ENCODE assay signal across 9 mouse cellular contexts in the genomic region with DNA sequence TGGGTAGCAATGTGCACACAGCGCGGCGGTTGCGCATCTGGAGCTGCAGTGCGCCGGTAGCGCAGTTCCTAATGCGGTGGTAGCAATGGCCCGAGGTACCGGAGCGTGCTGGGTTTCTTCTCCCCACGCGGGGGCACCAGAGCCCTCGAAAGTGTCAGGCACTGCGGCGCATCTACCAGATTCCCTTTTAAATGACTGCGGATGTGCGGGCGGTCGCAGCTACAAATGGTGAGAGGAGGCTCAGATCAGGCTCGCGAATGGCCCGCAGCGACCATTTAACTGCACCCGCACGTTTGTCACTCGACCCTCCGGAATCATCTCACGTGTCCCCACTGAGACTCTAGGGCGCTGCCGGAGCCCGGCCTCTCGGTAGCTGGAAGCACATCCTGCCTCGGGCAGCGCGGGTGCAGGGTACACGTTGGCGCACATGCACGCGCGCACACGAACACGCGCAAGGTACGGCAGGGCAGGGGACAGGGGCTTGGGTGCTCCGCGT. TPM values are rescaled to one million over a fixed set of nuclear protein-coding genes. Genes with fewer than 3 reads are reported as not detected.
A peak's percentile ranks its signal among the peaks of the same experiment; 100 is the strongest.
DNase-seq lines count a peak whose midpoint lies in the region; ATAC-seq lines count a peak whose summit lies in the region.
"Had no signal": no experiment of that assay in that cellular context is flagged by ENCODE, and none has a peak within 500 bp of the region (broad histone marks: within the 10 kb centered on the region; RNA-seq: fewer than 3 reads in every experiment).

A gene (plus strand): TSS at position 173 of the 496 bp plus-strand sequence.

- peak within 1 kb of the TSS; percentile 99 for H3K4me2 ChIP-seq in embryonic facial prominence, embryonic 12.5 days (replicated peaks)
- peak within 1 kb of the TSS; percentile 98 for H3K4me2 ChIP-seq in midbrain, embryonic 11.5 days
- H3K4me2 ChIP-seq in stomach, embryonic 14.5 days (replicated peaks; ENCODE audit: low read depth, low read length) = peak within 1 kb of the TSS; percentile 89

- peaks cover 10% of the 10 kb centered on the region; the same call in 1 of the 2 replicates for H3K4me1 ChIP-seq in embryonic facial prominence, embryonic 12.5 days
- H3K4me1 ChIP-seq in midbrain, embryonic 11.5 days (ENCODE audit: control insufficient read depth, insufficient read depth, low read length) = peaks cover 13% of the 10 kb centered on the region
- no peaks in the 10 kb centered on the region for H3K4me1 ChIP-seq in stomach, embryonic 14.5 days (ENCODE audit: control insufficient read depth, insufficient read depth, low read length)

- 0 out of 2 replicates have a peak within 1 kb of the TSS, but pooled peaks have one; percentile 30 for H3K27ac ChIP-seq in embryonic facial prominence, embryonic 12.5 days
- no peak within 1 kb of the TSS for H3K27ac ChIP-seq in midbrain, embryonic 11.5 days (ENCODE audit: low read depth, low read length)
- H3K27ac ChIP-seq in stomach, embryonic 14.5 days (ENCODE audit: low read length) = no peak within 1 kb of the TSS

- peak within 1 kb of the TSS; percentile 65 for H3K4me3 ChIP-seq in embryonic facial prominence, embryonic 12.5 days
- peak within 1 kb of the TSS; percentile 67 for H3K4me3 ChIP-seq in midbrain, embryonic 11.5 days (ENCODE audit: low read depth, low read length)
- peak within 1 kb of the TSS; percentile 51 for H3K4me3 ChIP-seq in stomach, embryonic 14.5 days (ENCODE audit: low read depth, low read length)
- H3K4me3 ChIP-seq: erythroblast, embryonic 14.5 days had no signal

- H3K27me3 ChIP-seq in embryonic facial prominence, embryonic 12.5 days = peaks cover 54% of the 10 kb centered on the region
- peaks cover 11% of the 10 kb centered on the region for H3K27me3 ChIP-seq in midbrain, embryonic 11.5 days (ENCODE audit: control insufficient read depth, insufficient read depth, low read length)
- H3K27me3 ChIP-seq in stomach, embryonic 14.5 days (ENCODE audit: control insufficient read depth, insufficient read depth, low read length) = peaks cover 33% of the 10 kb centered on the region

- ATAC-seq in embryonic facial prominence, embryonic 12.5 days (ENCODE audit: insufficient number of reproducible peaks, insufficient read depth, low FRiP score, low TSS enrichment) = 0 out of 2 replicates have a peak, but pooled peaks have one; percentile 55
- peak; percentile 78 for ATAC-seq in midbrain, embryonic 11.5 days (ENCODE audit: low FRiP score)
- ATAC-seq in stomach, embryonic 14.5 days (ENCODE audit: insufficient number of reproducible peaks, insufficient read depth, low FRiP score, low read depth) = peak; percentile 69; the same call in 1 of the 2 replicates
- ATAC-seq in erythroblast, adult 5-6 weeks (replicated peaks; ENCODE audit: low FRiP score, poor library complexity, severe bottlenecking) = no peak

- peak within 1 kb of the TSS; percentile 70 for H3K9ac ChIP-seq in embryonic facial prominence, embryonic 12.5 days
- peak within 1 kb of the TSS; percentile 78 for H3K9ac ChIP-seq in midbrain, embryonic 11.5 days (ENCODE audit: low read length)
- H3K9ac ChIP-seq in stomach, embryonic 14.5 days (replicated peaks; ENCODE audit: low read depth, low read length) = no peak within 1 kb of the TSS; the same call in 1 of the 2 replicates

- no peaks in the 10 kb centered on the region for H3K9me3 ChIP-seq in embryonic facial prominence, embryonic 12.5 days
- no peaks in the 10 kb centered on the region; the same call in 1 of the 2 replicates for H3K9me3 ChIP-seq in midbrain, embryonic 11.5 days (ENCODE audit: control insufficient read depth, low read length)
- H3K9me3 ChIP-seq in stomach, embryonic 14.5 days (ENCODE audit: control insufficient read depth, low read depth, low read length) = no peaks in the 10 kb centered on the region; the same call in 1 of the 2 replicates

- DNase-seq in adrenal gland, postnatal 4 days (ENCODE audit: low spot score in 2 of 2) = peak; percentile 49 to 53
- peak; percentile 74 to 86 for DNase-seq in heart, adult 18-20 months
- DNase-seq in kidney, adult 11 months = peak; percentile 7
- peak; percentile 94 to 97 for DNase-seq in left cerebral cortex, postnatal 25 days (ENCODE audit: low spot score in 2 of 2)
- DNase-seq in midbrain, embryonic 11.5 days (ENCODE audit: low spot score, missing footprints) = peak; percentile 98

- under 1% methylated on average over 47 of the region's 47 CpGs for WGBS in embryonic facial prominence, embryonic 12.5 days
- under 1% methylated on average over 47 of the region's 47 CpGs for WGBS in midbrain, embryonic 11.5 days
- WGBS in stomach, embryonic 14.5 days = under 1% methylated on average over 47 of the region's 47 CpGs

- no peaks in the 10 kb centered on the region for H3K36me3 ChIP-seq in embryonic facial prominence, embryonic 12.5 days
- H3K36me3 ChIP-seq in midbrain, embryonic 11.5 days (ENCODE audit: control insufficient read depth, insufficient read depth, low read length) = no peaks in the 10 kb centered on the region
- no peaks in the 10 kb centered on the region for H3K36me3 ChIP-seq in stomach, embryonic 14.5 days (ENCODE audit: control insufficient read depth, insufficient read depth, low read length)

- intact Hi-C loops in left cerebral cortex, postnatal 25 days (cut with DNase I) = loop anchor here (1.0 to 10.0 kb wide), 10 partner anchors 131 to 678 kb away; no protein-coding TSS in a partner anchor

RNA-seq across cellular contexts. Expression of the gene that starts here (rescaled TPM):
- total RNA-seq in adrenal gland, postnatal 4 days (2021) = 10 to 100 TPM; 13.5 to 14.5 TPM
- polyA plus RNA-seq in embryonic facial prominence, embryonic 12.5 days (2016; fragmentation: Nextera tagmentation; extraction: Ambion mirVana) = 29.2 and 30.8 TPM in 2 replicates
- 1 to 10 TPM; 1.2 to 4.8 TPM for total RNA-seq in heart, adult 18-20 months (2021)
- 100 to 1,000 TPM; 415 to 419 TPM for total RNA-seq in left cerebral cortex, postnatal 25 days (2021)
- polyA plus RNA-seq in midbrain, embryonic 11.5 days (2014; fragmentation: Nextera tagmentation; extraction: Ambion mirVana) = 35.8 and 37.8 TPM in 2 replicates
- polyA plus RNA-seq in stomach, embryonic 14.5 days (2014; fragmentation: Nextera tagmentation; extraction: Ambion mirVana) = 2.3 and 3.9 TPM in 2 replicates
- 0.38 TPM in 1 of 2 replicates, not detected in the other for total RNA-seq in erythroblast, adult 5-6 weeks (2015; ENCODE audit: low replicate concordance)
- total RNA-seq in erythroblast, adult 5-6 weeks (2017; ENCODE audit: low replicate concordance) = not detected in 2 replicates
- polyA plus RNA-seq: erythroblast, embryonic 14.5 days had no signal

Comparison
In these comparisons a context has a peak if more than half of its experiments do, and no peak if none do; other contexts are left out.
1. RNA of the gene that starts here (total RNA-seq): 415 to 419 TPM in left cerebral cortex, postnatal 25 days; 13.5 to 14.5 TPM in adrenal gland, postnatal 4 days, 1.2 to 4.8 TPM in heart, adult 18-20 months and 0.38 TPM in erythroblast, adult 5-6 weeks; every median in the first group is over 10 times any median in the second.
2. DNase-seq: peak in every context shown above with its lines; median percentile 98 in midbrain, embryonic 11.5 days; 96 in left cerebral cortex, postnatal 25 days; 80 in heart, adult 18-20 months; 51 in adrenal gland, postnatal 4 days; 7 in kidney, adult 11 months.
3. Peak in every context shown above with its lines, with median percentiles within 50 percentile points of each other: H3K4me2 ChIP-seq and H3K4me3 ChIP-seq.